10 mouse cellular contexts compared by ENCODE assay signal in the genomic region with DNA sequence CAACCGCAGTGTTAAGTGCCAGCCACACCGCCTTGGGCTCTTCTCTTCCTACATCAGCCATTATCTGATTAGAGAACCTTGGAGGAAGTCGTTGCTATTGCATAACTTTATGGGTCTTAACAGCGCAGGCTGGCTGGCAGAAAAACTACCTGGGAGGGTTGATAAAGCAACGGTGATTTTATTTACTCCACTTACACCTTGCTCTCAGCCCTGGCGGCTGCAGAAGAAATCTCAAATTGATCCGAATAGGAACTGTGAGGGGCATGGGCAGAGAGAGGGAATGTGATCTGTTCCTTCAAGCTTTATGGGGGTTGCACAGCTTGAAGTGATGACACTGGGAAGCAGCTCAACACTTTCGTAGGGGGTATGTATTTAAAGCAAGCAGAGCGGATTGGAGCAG.
DNase-seq lines count a peak whose midpoint lies in the region; ATAC-seq lines count a peak whose summit lies in the region.
"Had no signal": no experiment of that assay in that cellular context is flagged by ENCODE, and none has a peak within 500 bp of the region (broad histone marks: within the 10 kb centered on the region; RNA-seq: fewer than 3 reads in every experiment).

No protein-coding gene starts in this region.

- peaks cover 5% of the 10 kb centered on the region; the same call in 1 of the 2 replicates for H3K4me1 ChIP-seq in heart, embryonic 16.5 days (ENCODE audit: control insufficient read depth, insufficient read depth, low read length)
- peaks cover 42% of the 10 kb centered on the region for H3K4me1 ChIP-seq in hindbrain, embryonic 12.5 days

- H3K27ac ChIP-seq in heart, embryonic 16.5 days (ENCODE audit: low read length), result no peak overlapping the region
- peak overlapping the region; percentile 60 for H3K27ac ChIP-seq in hindbrain, embryonic 12.5 days
- H3K27ac ChIP-seq: macrophage had no signal

- H3K27me3 ChIP-seq in heart, embryonic 16.5 days (ENCODE audit: control insufficient read depth, insufficient read depth, low read length), result no peaks in the 10 kb centered on the region
- H3K27me3 ChIP-seq in hindbrain, embryonic 12.5 days, result no peaks in the 10 kb centered on the region

- intact Hi-C loops in heart, postnatal 25 days (cut with DNase I), result no loop called here
- intact Hi-C loops in gastrocnemius, postnatal 36 days (cut with DNase I), result no loop called here

- H3K4me2 ChIP-seq in heart, embryonic 16.5 days (ENCODE audit: low read depth, low read length), result peak overlapping the region; percentile 32
- H3K4me2 ChIP-seq in hindbrain, embryonic 12.5 days (replicated peaks), result peak overlapping the region; percentile 9

- no peak for ATAC-seq in heart, embryonic 16.5 days (replicated peaks; ENCODE audit: extremely low read depth, insufficient read depth, low FRiP score)
- ATAC-seq in hindbrain, embryonic 12.5 days (ENCODE audit: low FRiP score), result no peak
- peak; percentile 79 for ATAC-seq in megakaryocyte progenitor cell, adult 5-6 weeks (replicated peaks; ENCODE audit: poor library complexity)

- H3K36me3 ChIP-seq in heart, embryonic 16.5 days (ENCODE audit: control insufficient read depth, insufficient read depth), result no peaks in the 10 kb centered on the region
- H3K36me3 ChIP-seq in hindbrain, embryonic 12.5 days, result no peaks in the 10 kb centered on the region

- H3K4me3 ChIP-seq in heart, embryonic 16.5 days (ENCODE audit: low read length), result no peak overlapping the region
- no peak overlapping the region for H3K4me3 ChIP-seq in hindbrain, embryonic 12.5 days

- 17% methylated on average over 9 of the region's 9 CpGs for WGBS in heart, embryonic 16.5 days
- WGBS in hindbrain, embryonic 12.5 days, result 33% methylated on average over 9 of the region's 9 CpGs

- no peak for DNase-seq in heart, postnatal 25 days (ENCODE audit: low spot score)
- DNase-seq in cerebellum, postnatal 10 days, result peak; percentile 70 to 73
- DNase-seq in ovary, postnatal 14 days (ENCODE audit: low spot score), result no peak
- DNase-seq in gastrocnemius, postnatal 36 days, result no peak
- DNase-seq in thymus, postnatal 4 days, result no peak
- DNase-seq: right cerebral cortex, postnatal 14 days had no signal

- no peak overlapping the region for H3K9ac ChIP-seq in heart, embryonic 16.5 days (ENCODE audit: low read length)
- no peak overlapping the region for H3K9ac ChIP-seq in hindbrain, embryonic 12.5 days

- no peaks in the 10 kb centered on the region for H3K9me3 ChIP-seq in heart, embryonic 16.5 days (replicated peaks; ENCODE audit: control insufficient read depth, low read length)
- no peaks in the 10 kb centered on the region for H3K9me3 ChIP-seq in hindbrain, embryonic 12.5 days (replicated peaks)

Comparison
In these comparisons a context has a peak if more than half of its experiments do, and no peak if none do; other contexts are left out.
1. DNase-seq: peak in cerebellum, postnatal 10 days (2 of 2); none in heart, postnatal 25 days (single experiment), ovary, postnatal 14 days (single experiment), gastrocnemius, postnatal 36 days (0 of 2) and thymus, postnatal 4 days (single experiment).